Mouse (Mus musculus) liver, adult 2 months (tissue): ENCODE data around the gene Nf1. TPM values are rescaled to one million over a fixed set of nuclear protein-coding genes. Genes with fewer than 3 reads are reported as not detected.

Experiments used
- DNase-seq: peaks from one replicate; pipeline ENCODE4 v3.0.0-alpha.2; 2011; ENCODE audit warnings: low read depth, low spot score; ENCODE audit errors: extremely low read depth
- H3K27ac ChIP-seq: fragments of 200-500 bp; replicated peaks from 2 replicates; pipeline ENCODE4 v1.5.1; 2012; ENCODE audit warnings: low read depth, mild to moderate bottlenecking, control low read depth, inconsistent platforms, low read length; ENCODE audit not compliant: insufficient read depth
- H3K27me3 ChIP-seq: fragments of 200-500 bp; 2 replicates; pipeline ENCODE4 v1.6.1; 2012; ENCODE audit warnings: mild to moderate bottlenecking, moderate library complexity, low read length, inconsistent platforms; ENCODE audit not compliant: control insufficient read depth, insufficient read depth
- H3K36me3 ChIP-seq: fragments of 200-500 bp; 2 replicates; pipeline ENCODE4 v1.6.1; 2012; ENCODE audit warnings: low read length, inconsistent platforms; ENCODE audit not compliant: control insufficient read depth, insufficient read depth
- H3K4me1 ChIP-seq: fragments of 200-500 bp; 2 replicates; pipeline ENCODE4 v1.6.1; 2011; ENCODE audit warnings: low read length; ENCODE audit not compliant: control insufficient read depth, insufficient read depth
- H3K4me3 ChIP-seq: fragments of 200-500 bp; 2 replicates; pipeline ENCODE4 v1.5.1; 2011; ENCODE audit warnings: low read depth, mild to moderate bottlenecking, control low read depth, low read length, moderate library complexity; ENCODE audit not compliant: insufficient read depth
- H3K79me2 ChIP-seq: fragments of 200-500 bp; 2 replicates; pipeline ENCODE4 v1.6.1; 2012; ENCODE audit warnings: inconsistent platforms, mild to moderate bottlenecking, low read length, moderate library complexity; ENCODE audit not compliant: control insufficient read depth, insufficient read depth
- H3K9ac ChIP-seq: fragments of 200-500 bp; 2 replicates; pipeline ENCODE4 v1.6.1; 2012; ENCODE audit warnings: low read depth, mild to moderate bottlenecking, control low read depth, inconsistent platforms, low read length
- CTCF ChIP-seq: fragments of 200-500 bp; IDR thresholded peaks from 2 replicates; pipeline ENCODE4 v1.5.1; 2011; ENCODE audit warnings: low read depth, low read length, control low read depth
- POLR2A ChIP-seq: fragments of 200-500 bp; IDR thresholded peaks from 2 replicates; pipeline ENCODE4 v1.6.1; 2011; ENCODE audit warnings: low read length, control low read depth; ENCODE audit not compliant: insufficient read depth; ENCODE audit errors: extremely low read depth
- WGBS: fragments of 180-500 bp; shearing (Covaris S2); methylation state at CpG from one replicate; pipeline ENCODE4 v1.1.7; 2018; 5-methylcytosine and 5-hydroxymethylcytosine counted together
- polyA plus RNA-seq: library from polyadenylated mRNA; depleted of rRNA; stranded (reverse); fragments of >200 nt; gene quantifications from 2 replicates; pipeline ENCODE4 v1.2.3, GENCODE M21; 2012
- total RNA-seq: library from RNA; depleted of rRNA; stranded (reverse); fragments of >200 nt; gene quantifications from 2 replicates; pipeline ENCODE4 v1.2.3, GENCODE M21; 2014

The Nf1 gene
- total and polyA plus RNA-seq, 2 experiments: 5.5 to 21.1 TPM

GRCm38 (mm10) chr11:79589317-79590075 lies 250.0 kb downstream of the Nf1 start:
- 51% methylated on average over 14 of the region's 14 CpGs for WGBS
- DNase-seq: no peak

GRCm38 (mm10) chr11:79590664-79591590 lies 251.4 kb downstream of the Nf1 start, which contains the start of gene Rab11fip4:
Gene Rab11fip4, plus strand, starts transcription at chr11:79591212.
- Histone ChIP-seq H3K79me2 (no peaks in the 10 kb centered on the region), H3K27ac (no peak within 1 kb of the TSS), H3K9ac (no peak within 1 kb of the TSS; the same call in 1 of the 2 replicates), H3K4me1 (no peaks in the 10 kb centered on the region), H3K4me3 (peak within 1 kb of the TSS; percentile 39; the same call in 1 of the 2 replicates), H3K36me3 (no peaks in the 10 kb centered on the region), H3K27me3 (peaks cover 17% of the 10 kb centered on the region)
- DNase-seq: no peak
- TF ChIP-seq POLR2A: no peak
- TF ChIP-seq CTCF: no peak
- WGBS: 6% methylated on average over 97 of the region's 98 CpGs

More at GRCm38 (mm10) chr11:79589317-79590075, 250.0 kb downstream of the Nf1 start:
- Histone ChIP-seq H3K9ac (no peak overlapping the region), H3K4me3 (no peak overlapping the region), H3K79me2 (no peaks in the 10 kb centered on the region), H3K27me3 (peaks cover 17% of the 10 kb centered on the region), H3K36me3 (no peaks in the 10 kb centered on the region), H3K4me1 (no peaks in the 10 kb centered on the region), H3K27ac (no peak overlapping the region)
- no peak for TF ChIP-seq POLR2A
- 0 out of 2 replicates have a peak, but pooled peaks have one; percentile 13 for TF ChIP-seq CTCF

GRCm38 (mm10) chr11:79591591-79591975 lies 252.1 kb downstream of the Nf1 start:
- no peak for DNase-seq
- H3K4me3 ChIP-seq: no peak overlapping the region
- H3K27me3 ChIP-seq: peaks cover 17% of the 10 kb centered on the region
- TF ChIP-seq CTCF (no peak), POLR2A (no peak)
- no peak overlapping the region for H3K27ac ChIP-seq
- WGBS: 48% methylated on average over 5 of the region's 5 CpGs
- no peak overlapping the region for H3K9ac ChIP-seq
- no peaks in the 10 kb centered on the region for H3K79me2 ChIP-seq
- H3K4me1 ChIP-seq: no peaks in the 10 kb centered on the region
- no peaks in the 10 kb centered on the region for H3K36me3 ChIP-seq

- Histone ChIP-seq H3K9ac (no peak overlapping the region), H3K36me3 (no peaks in the 10 kb centered on the region), H3K4me1 (no peaks in the 10 kb centered on the region), H3K4me3 (no peak overlapping the region), H3K27ac (no peak overlapping the region), H3K27me3 (peaks cover 17% of the 10 kb centered on the region), H3K79me2 (no peaks in the 10 kb centered on the region)
- 36% methylated on average over 11 of the region's 11 CpGs for WGBS
- no peak for TF ChIP-seq CTCF
- DNase-seq: no peak
Observed at GRCm38 (mm10) chr11:79593495-79593894, 254.0 kb downstream of the Nf1 start.

GRCm38 (mm10) chr11:79610454-79610853 lies 271.0 kb downstream of the Nf1 start:
- Histone ChIP-seq H3K27me3 (no peaks in the 10 kb centered on the region), H3K4me1 (no peaks in the 10 kb centered on the region), H3K27ac (no peak overlapping the region), H3K9ac (no peak overlapping the region), H3K4me3 (no peak overlapping the region), H3K79me2 (no peaks in the 10 kb centered on the region), H3K36me3 (no peaks in the 10 kb centered on the region)
- DNase-seq: no peak
- 81% methylated on average over 2 of the region's 2 CpGs for WGBS
- TF ChIP-seq CTCF (no peak), POLR2A (no peak)
